Mouse (Mus musculus): ENCODE measurements around the gene Kcnj9. TPM values are rescaled to one million over a fixed set of nuclear protein-coding genes. Genes with fewer than 3 reads are reported as not detected.

Gene Kcnj9
- polyA plus RNA-seq, 3 experiments from 2014 or later, result not detected

DNA sequence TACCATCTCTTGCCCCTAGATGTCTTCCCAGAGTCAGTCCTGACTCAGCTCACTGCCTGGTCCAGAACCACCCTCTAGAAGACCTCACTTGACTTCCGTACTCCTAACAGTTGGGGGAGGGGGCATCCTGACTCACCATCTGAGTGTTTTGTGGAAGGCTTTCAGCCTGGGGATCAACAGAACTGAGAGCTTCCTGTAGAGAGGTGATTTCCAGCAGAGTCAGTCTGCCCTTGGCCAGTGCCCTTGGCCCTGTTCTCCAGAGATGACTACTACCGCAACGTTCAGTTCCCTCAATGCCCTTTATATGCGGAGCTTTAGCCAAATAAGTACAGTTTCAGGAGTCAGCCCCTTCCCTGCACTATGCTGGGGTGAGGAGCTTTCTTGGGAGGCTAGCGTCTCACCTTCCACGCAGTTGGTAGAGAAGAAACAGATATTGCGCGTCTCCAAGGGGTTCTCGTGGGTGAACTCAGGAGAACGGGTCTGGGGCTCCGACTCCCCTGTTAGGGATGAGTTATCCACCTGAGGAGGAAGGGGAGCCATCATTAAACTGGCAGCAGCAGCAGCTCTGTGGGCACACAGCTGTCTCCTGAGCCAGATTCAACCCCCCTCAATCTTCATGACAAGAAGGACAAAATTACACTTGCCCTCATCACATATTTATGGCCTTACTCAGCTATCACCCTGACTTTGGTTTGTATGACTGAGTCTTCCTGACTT is 40.1 kb downstream of the Kcnj9 start:
- ATAC-seq, result no peak

DNA sequence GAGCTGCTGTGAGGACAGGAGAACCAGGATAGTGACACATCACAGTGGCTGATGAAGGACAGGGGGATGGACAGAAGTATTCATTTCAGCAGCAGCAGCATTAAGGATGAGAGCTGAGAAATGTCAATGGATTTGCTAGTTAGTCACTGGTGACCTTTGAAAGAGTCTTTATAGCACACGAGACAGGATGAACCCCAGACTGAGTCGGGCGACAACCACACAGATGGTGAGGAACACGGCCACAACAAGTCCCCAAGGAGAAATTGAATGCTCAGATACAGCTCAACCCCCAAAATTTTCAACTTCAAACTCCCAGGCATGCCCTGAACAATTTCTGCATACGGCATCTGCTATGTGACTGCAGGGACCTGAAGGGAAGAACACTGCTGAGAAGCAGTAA is 42.4 kb downstream of the Kcnj9 start:
- ATAC-seq, result peak; percentile 69

DNA sequence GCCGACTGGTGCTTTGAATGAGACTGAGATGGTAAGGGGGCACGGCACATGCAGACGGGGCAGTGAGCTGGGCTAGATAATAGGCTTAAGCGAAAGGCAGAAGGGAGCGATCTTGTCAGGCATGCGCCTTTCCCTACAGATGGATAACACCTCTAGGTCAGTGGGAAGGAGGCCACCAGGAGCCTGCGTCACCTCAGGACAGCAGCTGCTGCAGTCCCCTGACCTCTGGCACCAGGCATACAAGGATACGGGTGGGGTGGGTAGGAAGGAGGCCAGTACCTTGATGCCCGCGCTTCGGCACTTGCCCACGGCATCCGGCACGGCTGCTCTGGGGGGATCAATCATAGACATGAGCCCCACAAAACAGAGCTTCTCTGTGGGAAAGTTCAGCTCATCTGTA is 44.9 kb downstream of the Kcnj9 start:
- ATAC-seq, result no peak

DNA sequence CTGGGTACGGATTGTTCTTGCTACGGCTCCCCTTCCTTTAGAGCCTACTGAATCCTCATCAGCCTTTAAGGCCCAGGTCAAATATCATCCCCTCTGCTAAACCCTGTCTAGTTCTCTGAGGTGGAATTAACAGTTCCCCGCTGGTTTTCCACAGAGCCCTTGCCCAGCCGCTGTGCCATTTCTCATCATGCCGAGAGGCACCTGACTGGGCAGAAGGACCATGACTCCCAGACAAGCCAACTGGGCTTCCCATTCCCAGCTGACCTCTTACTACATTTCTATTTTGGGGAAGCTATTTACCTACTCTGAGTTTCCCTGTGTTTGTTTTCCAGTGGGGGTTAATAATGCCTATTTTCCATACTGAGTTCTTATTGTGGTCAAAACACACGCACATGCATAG is 46.0 kb downstream of the Kcnj9 start:
- ATAC-seq, result no peak

DNA sequence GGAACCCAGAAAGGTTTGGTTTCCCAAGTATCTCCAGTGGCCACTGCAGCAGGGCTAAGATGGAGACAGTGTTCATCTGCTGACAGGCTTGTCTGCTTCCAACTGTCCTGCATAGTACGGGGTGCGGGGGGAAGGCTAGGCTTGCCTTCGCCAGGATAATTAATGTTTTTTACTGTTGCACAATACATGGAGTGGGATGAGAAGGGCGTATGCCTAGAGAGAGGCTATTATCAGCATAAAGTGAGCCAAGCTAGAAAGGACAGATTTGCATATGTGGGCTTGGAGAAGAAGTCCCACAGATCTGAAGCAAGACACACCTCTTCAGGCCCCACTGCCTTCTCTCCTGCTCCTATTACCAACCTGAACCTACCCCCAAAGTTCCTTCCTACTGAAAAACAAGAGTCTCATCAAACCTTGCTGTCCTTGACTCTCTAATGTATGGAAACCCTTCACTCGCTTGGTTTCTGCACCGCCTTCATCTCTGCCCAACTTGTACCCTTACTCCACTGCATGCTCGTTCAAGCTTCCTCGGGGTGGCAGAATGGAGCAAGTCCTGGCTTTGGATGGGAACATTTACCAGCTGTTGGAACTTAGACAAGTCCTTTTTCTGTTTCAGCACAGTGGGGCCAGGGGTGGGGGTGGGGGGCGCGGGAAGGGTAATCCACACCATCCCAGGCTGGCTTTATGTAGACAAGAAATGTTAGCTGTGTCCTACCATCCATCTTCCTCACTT is 47.4 kb downstream of the Kcnj9 start:
- ATAC-seq, result no peak

DNA sequence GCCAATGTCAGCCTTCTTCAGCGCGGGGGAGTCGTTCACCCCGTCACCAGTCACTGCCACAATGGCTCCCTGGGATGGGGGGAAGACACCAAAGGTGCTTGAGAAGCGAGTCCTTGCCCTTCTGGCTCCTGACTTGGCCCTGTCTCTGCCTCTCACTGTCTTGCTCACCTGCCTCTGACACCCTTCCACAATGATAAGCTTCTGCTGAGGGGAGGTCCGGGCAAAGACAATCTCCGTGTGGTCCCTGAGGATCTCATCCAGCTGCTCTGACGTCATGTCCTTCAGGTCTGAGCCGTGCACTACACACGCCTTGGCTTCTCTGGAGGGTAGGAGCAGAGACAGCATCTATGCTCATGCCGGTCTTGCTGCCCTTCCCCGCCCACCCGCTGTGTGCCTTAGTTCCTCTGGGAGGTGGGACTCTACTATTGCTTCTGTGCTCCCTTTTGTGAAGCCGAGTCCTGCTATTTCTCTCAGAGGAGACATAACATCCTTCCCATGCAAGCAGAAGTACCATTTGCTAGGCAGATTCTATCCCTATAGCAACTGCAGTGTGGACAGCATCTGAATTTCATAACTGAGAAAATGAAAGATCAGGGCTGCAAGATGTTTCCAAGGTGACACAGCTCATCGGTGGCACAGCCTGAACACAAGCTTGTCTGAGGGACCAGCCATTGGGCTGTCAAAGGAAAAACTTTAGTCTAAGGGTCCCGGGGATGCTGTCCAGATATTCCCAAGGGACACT is 49.2 kb downstream of the Kcnj9 start:
- ATAC-seq, result no peak

DNA sequence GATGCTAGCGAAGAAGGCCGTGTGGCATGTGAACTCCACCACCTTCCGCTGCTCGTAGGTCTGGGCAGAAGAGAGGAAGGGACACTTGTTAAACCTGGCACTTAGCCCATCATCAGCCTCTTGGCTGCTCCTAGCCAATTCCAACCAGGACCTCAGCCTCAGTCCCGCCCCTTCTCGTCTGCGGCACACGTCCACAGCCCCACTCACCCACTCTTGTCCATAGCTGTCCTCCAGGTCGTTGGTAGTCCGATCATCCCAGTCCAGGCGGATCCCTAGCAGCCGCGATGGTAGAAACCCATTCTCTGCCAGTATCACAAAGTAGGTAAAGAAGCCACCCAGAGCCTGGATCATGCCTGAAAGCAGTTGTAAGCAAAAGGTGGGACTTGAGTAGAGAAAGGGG is 50.8 kb downstream of the Kcnj9 start:
- no peak for ATAC-seq

DNA sequence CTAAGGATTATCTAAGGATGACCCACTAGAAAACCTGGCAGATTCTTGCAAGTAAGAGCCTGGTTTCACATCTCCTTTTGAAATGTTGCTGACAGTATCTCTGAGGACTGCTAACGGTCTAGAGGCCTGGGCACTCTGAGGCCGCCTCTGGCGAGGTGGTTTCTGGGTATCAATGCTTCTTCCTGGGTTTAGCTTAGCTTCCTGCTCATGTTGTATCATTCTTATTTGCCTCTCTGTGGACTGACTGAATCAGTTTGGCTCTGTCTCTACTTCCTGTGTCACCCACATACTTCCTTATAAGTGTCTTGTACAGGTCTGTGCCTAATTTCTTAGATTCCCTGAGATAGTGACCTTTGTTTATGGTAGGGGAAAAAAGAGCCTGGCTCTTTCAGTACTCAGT is 51.9 kb downstream of the Kcnj9 start:
- ATAC-seq, result peak; percentile 93

DNA sequence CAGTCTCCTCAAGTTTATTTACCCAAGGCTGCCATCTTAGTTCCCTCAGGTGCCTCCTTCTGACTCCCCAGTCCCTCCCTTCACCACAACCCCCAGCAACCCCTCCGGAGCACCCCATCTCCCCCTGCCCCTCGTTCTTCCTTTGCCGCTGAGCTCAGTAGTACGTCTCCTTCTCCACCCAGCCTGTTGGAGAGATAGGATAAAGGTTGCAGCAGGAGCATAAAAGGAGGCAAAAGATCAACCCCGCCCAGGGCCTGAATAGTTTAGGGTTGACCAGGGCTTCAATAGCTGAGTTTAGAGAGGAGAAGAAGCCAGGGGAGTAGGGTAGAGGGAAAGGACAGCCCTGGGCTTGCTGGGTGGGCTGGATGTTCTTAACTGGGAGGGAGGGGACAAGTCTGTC is 54.6 kb downstream of the Kcnj9 start:
- no peak for ATAC-seq

DNA sequence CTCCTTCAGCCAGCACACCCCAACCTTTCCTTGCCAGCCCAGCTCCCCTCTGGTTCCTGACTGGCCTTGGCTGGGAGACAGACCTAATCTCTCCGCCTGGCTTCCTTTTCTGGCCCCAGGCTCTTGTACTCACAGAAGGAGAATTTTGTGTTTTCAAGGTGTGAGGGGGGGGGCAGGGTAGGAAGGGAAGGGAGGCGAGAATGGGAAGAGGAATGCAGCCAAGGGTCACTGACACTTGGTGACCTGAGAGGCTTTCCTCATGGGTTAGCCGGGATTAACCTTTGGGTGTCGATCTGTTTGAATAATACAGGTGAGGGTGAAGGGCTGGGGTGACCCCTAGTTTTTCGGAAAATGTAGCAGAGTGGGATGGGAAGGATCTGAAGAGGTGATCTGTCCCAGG is 55.0 kb downstream of the Kcnj9 start:
- no peak for ATAC-seq

DNA sequence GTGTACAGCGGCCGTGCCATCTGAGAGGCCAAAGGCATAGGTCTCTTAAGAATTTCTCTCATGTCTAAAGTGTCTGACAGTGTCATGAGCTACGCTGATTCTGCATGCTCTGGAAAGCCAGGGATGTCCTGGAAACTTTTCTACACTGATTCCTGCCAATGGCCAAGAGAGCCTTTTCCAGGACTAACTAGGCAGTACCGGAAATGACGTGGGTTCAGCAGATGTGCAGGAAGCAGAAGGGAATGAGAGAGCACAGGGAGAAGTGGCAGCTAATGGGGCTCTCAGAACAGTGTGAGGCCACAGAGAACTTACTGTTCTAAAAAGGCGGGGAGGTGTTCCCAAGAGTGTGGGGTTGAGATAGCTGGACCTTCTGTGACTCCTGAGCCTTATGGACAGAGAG is 55.7 kb downstream of the Kcnj9 start:
- ATAC-seq, result no peak

DNA sequence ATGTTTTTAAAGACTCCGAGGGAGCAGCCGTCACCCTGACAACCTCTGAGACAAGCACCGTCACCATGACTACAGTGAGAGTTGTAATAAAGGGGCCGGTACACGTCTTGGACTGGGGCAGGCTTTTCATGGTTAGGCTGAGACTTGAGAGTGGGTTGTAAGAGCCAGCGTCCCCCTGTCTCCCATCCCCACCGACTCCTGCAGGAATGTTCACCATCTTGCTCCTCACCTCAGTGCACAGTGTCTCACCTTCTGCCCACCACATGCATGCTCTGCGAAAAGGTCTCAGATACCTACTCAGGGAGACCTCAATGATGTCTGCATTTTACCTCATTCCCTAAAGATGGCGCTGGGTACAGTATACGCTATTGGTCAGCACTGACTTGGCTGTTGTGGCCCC is 57.4 kb downstream of the Kcnj9 start:
- ATAC-seq, result no peak

DNA sequence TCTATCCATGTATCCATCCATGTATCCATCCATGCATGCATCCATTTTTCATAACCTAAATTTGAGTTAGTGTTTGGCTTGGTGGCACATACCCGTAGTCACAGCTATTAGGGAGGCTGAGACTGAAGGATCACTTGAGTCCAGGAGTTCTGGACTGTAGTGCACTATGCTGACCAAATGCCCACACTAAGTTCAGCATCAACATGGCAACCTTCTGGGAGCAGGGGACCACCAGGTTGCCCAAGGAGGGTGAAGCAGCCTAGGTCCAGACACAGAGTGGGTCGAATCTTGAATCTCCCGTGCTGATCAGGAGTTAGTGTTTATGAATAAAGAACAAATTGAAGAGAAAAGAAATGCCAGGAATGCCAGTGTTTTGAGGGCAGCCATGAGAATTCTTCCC is 57.9 kb downstream of the Kcnj9 start:
- ATAC-seq, result no peak

Other genes starting within 250 kb of the Kcnj9 start
- 100 to 1,000 TPM in 1 of 3 experiments, 10 to 100 TPM in 2; 94.5 to 111 (median 98.0) TPM for gene Copa, start 246.8 kb downstream of the Kcnj9 start, polyA plus RNA-seq (2017; shearing (Covaris generic))
- gene Ncstn, start 246.5 kb downstream of the Kcnj9 start, polyA plus RNA-seq (2017; shearing (Covaris generic)), result 100 to 1,000 TPM in 2 of 3 experiments, 10 to 100 TPM in 1; 97.1 to 147 (median 109) TPM
- gene Pex19, start 202.6 kb downstream of the Kcnj9 start, polyA plus RNA-seq (2017; shearing (Covaris generic)), result 10 to 100 TPM; 61.2 to 81.8 (median 78.3) TPM
- 10 to 100 TPM; 46.7 to 99.2 (median 78.4) TPM for gene Dcaf8, start 181.2 kb downstream of the Kcnj9 start, polyA plus RNA-seq (2017; shearing (Covaris generic))
- gene Pea15a, start 122.5 kb downstream of the Kcnj9 start, polyA plus RNA-seq (2017; shearing (Covaris generic)), result 10 to 100 TPM; 46.0 to 50.6 (median 47.6) TPM
- gene Casq1, start 109.5 kb downstream of the Kcnj9 start, polyA plus RNA-seq (2017; shearing (Covaris generic)), result not detected
- gene Atp1a4, start 70.9 kb downstream of the Kcnj9 start, polyA plus RNA-seq (2017; shearing (Covaris generic)), result not detected
- 1 to 10 TPM; 3.8 to 5.4 (median 5.2) TPM for gene Igsf8, start 67.7 kb downstream of the Kcnj9 start, polyA plus RNA-seq (2017; shearing (Covaris generic))
- gene Atp1a2, start 31.3 kb downstream of the Kcnj9 start, polyA plus RNA-seq (2017; shearing (Covaris generic)), result under 1 TPM in 2 of 3 experiments, not detected in 1; 0.12 to 0.52 TPM
- gene Kcnj10, start 11.9 kb upstream of the Kcnj9 start, polyA plus RNA-seq (2017; shearing (Covaris generic)), result under 1 TPM in 1 of 3 experiments, not detected in 2; 0.12 TPM
- gene Pigm, start 47.2 kb upstream of the Kcnj9 start, polyA plus RNA-seq (2017; shearing (Covaris generic)), result 1 to 10 TPM; 4.9 to 6.3 (median 5.7) TPM
- under 1 TPM in 2 of 3 experiments, not detected in 1; 0.36 to 0.61 TPM for gene Slamf9, start 146.0 kb upstream of the Kcnj9 start, polyA plus RNA-seq (2017; shearing (Covaris generic))
- 1 to 10 TPM in 1 of 3 experiments, under 1 TPM in 1, not detected in 1; 0.50 to 1.4 TPM for gene Igsf9, start 152.5 kb upstream of the Kcnj9 start, polyA plus RNA-seq (2017; shearing (Covaris generic))
- gene Tagln2, start 170.7 kb upstream of the Kcnj9 start, polyA plus RNA-seq (2017; shearing (Covaris generic)), result 100 to 1,000 TPM; 260 to 650 (median 280) TPM
- gene Cfap45, start 191.5 kb upstream of the Kcnj9 start, polyA plus RNA-seq (2017; shearing (Covaris generic)), result 1 to 10 TPM in 2 of 3 experiments, under 1 TPM in 1; 0.43 to 1.5 (median 1.2) TPM
- gene Vsig8, start 226.6 kb upstream of the Kcnj9 start, polyA plus RNA-seq (2017; shearing (Covaris generic)), result not detected